Mouse (Mus musculus): ENCODE data around the gene Vps50.

- TF ChIP-seq CTCF (IDR thresholded peaks at IDR 0.05; ENCODE audit: borderline replicate concordance, insufficient read depth, low read depth, low read length) (no peak), POLR2A (IDR thresholded peaks at IDR 0.05; ENCODE audit: borderline replicate concordance, insufficient read depth, low read length) (no peak)
Measured at GRCm38 (mm10) chr6:3557177-3557576, 59.0 kb downstream of the Vps50 start.

All from cerebellum, adult 2 months (tissue).